Mouse (Mus musculus) embryonic fibroblast, embryonic 13.5 days (primary cell): ENCODE data around the gene Ube4a. TPM values are rescaled to one million over a fixed set of nuclear protein-coding genes. Genes with fewer than 3 reads are reported as not detected.
A peak's percentile ranks its signal among the peaks of the same experiment; 100 is the strongest.

Source experiments
- H3K27ac ChIP-seq: 2 replicates; pipeline ENCODE4 v1.5.1; 2012; ENCODE audit warnings: low read length, control low read depth, inconsistent platforms; ENCODE audit not compliant: insufficient read depth
- H3K4me1 ChIP-seq: 2 replicates; pipeline ENCODE4 v1.6.1; 2011; ENCODE audit warnings: low read length; ENCODE audit not compliant: control insufficient read depth, insufficient read depth
- H3K4me3 ChIP-seq: 2 replicates; pipeline ENCODE4 v1.5.1; 2011; ENCODE audit warnings: mild to moderate bottlenecking, control low read depth, low read length; ENCODE audit not compliant: insufficient read depth
- CTCF ChIP-seq: IDR thresholded peaks from 2 replicates; pipeline ENCODE4 v1.5.1; 2011; ENCODE audit warnings: mild to moderate bottlenecking, control low read depth, low read length, moderate library complexity, borderline replicate concordance; ENCODE audit not compliant: insufficient read depth
- POLR2A ChIP-seq: IDR thresholded peaks from 2 replicates; pipeline ENCODE4 v1.6.1; 2011; ENCODE audit warnings: low read depth, mild to moderate bottlenecking, control low read depth, low read length, moderate library complexity
- polyA plus RNA-seq: library from polyadenylated mRNA; stranded (reverse); fragments of >200 nt; gene quantifications from 2 replicates; pipeline ENCODE4 v1.2.4, GENCODE M21; 2011; ENCODE audit warnings: low read depth; ENCODE audit not compliant: missing spikeins, insufficient read length

The Ube4a gene
- polyA plus RNA-seq, 1 experiment = 56.9 TPM

DNA sequence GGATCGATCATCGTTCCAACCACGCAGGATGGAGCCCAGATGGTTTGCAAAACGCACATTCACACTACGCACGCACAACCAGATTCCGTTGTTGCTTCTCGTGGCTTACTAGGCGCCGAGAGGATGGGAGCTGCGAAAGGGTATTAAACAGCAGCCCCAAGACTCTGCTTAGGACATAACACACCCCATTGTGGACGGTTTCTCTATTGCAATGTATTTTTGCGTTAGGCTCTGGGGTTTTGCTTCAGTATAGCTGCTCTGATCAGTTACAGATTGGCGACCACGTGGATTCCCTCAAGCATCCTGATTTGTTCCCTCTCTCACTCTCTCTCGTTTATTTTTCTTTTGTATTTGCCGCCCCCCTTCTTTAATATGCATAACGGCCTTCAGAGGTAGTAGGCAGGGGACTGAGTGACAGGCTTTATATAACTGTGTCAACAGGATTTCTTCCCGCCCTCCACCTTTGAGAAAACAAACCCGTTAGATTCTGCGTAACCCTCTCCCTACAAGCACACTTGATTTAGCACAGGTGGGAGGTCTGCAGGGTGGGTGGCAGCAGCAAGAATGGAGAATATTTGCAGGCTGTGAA, 82.3 kb downstream of the Ube4a start:
- H3K27ac ChIP-seq = no peak overlapping the region
- no peak for TF ChIP-seq CTCF
- TF ChIP-seq POLR2A = no peak
- peak overlapping the region; percentile 96 for H3K4me3 ChIP-seq
- H3K4me1 ChIP-seq = peaks cover 2% of the 10 kb centered on the region; the same call in 1 of the 2 replicates

GRCm38 (mm10) chr9:44882436-44882980, 82.9 kb downstream of the Ube4a start:
- H3K4me1 ChIP-seq = peaks cover 4% of the 10 kb centered on the region; the same call in 1 of the 2 replicates
- H3K4me3 ChIP-seq = peak overlapping the region; percentile 96
- no peak overlapping the region for H3K27ac ChIP-seq
- 0 out of 2 replicates have a peak, but pooled peaks have one; percentile 6 for TF ChIP-seq CTCF
- no peak for TF ChIP-seq POLR2A

DNA sequence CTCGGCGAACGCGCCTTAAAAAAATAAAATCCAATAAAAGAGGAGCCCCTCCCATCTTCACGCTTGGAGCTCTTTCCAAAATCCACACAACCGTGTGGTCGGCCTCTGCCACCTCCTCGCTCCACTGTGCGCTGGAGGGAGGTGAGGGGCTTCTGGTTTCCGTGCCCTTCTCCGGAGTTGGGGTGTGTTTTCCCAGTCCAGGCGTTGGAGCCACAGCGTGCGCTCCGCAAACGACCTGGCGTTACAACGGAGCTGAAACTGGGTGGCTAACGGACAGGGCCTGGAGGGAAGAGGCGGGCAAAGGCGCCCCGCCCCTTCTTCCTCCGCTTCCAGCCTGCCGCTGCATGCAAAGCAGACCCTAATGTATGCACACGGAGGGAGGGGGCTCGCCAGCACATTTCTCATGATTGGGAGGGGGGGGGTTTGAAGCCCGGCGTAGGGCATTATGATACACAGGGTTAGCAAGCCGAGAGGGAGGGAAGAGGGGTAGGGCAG, 83.4 kb downstream of the Ube4a start:
- H3K4me1 ChIP-seq = peaks cover 8% of the 10 kb centered on the region
- H3K27ac ChIP-seq = peak overlapping the region; percentile 94
- TF ChIP-seq POLR2A = peak; percentile 96
- no peak for TF ChIP-seq CTCF
- peak overlapping the region; percentile 96 for H3K4me3 ChIP-seq

DNA sequence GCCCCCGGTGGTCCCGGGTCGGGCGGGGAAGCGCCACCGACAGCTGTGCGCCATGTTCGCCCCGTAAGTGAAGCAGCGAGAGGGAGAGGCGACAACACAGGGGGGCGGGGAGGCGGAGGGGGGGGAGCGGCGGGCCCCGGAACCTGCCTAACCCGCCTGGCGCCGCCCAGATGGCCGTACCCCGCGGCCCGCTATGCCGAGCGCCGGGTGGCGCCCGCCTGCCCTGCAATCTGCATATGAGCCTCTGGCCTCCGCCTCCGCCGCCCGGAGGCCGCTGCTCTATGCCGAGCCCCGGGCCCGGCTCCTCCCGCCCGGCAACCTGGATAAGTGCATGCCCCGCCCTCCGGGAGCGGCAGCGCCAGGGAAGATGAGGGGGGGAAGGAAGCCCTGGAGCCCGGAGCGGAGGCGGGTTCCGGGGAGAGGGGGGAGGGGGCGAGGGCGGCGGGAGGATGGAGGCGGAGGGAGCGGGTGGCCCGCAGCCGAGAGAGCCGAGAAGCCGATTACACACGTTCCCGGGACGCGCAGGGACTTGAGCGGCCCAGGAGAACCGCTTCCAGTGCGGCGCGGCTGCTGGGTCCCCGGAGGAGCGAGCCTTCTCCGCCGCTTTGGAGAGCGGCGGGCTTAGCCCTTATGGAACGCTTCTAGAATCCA, 84.1 kb downstream of the Ube4a start, which contains the start of gene Kmt2a:
TSS of gene Kmt2a (minus strand) at position 76 of the 651 bp plus-strand sequence.
- Histone ChIP-seq H3K27ac (peak within 1 kb of the TSS; percentile 94), H3K4me1 (peaks cover 8% of the 10 kb centered on the region), H3K4me3 (peak within 1 kb of the TSS; percentile 96)
- TF ChIP-seq CTCF = no peak
- peak; percentile 72 for TF ChIP-seq POLR2A

DNA sequence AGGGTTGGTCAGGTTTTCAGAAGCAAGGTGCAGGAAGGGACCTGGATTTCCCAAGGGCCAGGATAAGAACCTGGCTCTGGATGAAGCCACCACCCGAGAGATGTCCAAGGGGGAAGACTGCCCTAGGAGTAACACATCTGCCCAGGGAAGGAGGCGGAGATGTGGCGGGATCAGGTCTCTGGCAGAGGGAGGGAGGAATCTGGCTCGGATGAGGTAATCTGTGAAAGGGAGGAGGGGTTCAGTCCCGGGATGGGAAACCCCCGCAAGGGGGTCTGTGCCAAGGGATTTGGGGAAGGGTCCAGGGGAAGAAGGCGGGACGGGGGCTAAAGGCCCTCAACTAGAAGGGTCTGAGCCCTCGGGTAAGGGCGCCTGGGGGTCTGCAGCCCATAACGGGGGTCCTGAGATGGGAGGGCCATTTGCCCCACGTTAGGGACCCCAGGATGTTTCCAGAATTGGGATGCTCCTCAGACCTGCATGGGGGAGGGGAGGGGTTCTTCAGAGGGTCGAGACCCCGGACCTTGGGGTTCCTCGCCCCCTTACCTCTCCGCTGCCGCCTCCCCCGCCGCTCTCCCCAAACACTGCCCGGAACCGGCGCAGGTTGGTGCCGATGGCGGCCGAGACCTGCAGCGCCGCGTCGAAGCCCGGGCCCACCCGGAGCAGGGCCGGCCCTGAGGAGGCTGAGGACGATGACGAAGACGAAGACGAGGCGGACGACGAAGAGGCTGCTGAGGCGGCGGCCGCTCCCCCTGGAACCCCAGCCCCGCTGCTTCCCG, 84.9 kb downstream of the Ube4a start:
- H3K4me1 ChIP-seq = peaks cover 8% of the 10 kb centered on the region
- H3K4me3 ChIP-seq = peak overlapping the region; percentile 85
- H3K27ac ChIP-seq = no peak overlapping the region
- TF ChIP-seq CTCF (no peak), POLR2A (no peak)

DNA sequence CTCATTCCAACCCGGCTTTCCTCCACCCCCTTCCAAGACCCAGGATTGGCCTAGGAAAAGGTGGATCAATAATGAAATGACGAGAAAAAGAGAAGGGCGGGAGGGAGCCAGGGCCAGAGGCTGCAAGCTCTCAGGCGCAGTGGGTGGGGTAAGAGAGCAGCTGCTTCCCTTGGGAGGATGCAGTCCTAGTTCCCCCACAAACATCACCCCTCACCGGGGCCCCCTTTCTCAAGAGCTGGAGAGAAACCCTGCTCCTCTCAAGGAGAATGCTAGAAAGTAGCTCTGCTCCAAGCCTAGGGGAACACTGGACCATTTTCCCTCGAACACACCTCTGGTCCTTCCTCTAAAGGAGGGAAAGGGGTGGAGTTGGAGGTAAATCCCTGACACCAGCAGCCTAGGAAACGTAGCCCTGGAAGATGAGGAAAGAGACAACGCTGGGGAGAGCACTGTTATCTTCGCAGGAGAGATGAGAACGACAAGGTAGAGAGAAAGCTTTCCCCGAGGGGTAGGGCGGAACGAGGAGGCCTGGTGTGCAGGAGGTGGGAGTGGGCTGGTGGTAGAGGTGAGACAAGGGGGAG, 85.6 kb downstream of the Ube4a start:
- H3K4me1 ChIP-seq = peaks cover 8% of the 10 kb centered on the region
- TF ChIP-seq POLR2A = no peak
- TF ChIP-seq CTCF = no peak
- peak overlapping the region; percentile 85 for H3K4me3 ChIP-seq
- no peak overlapping the region for H3K27ac ChIP-seq

DNA sequence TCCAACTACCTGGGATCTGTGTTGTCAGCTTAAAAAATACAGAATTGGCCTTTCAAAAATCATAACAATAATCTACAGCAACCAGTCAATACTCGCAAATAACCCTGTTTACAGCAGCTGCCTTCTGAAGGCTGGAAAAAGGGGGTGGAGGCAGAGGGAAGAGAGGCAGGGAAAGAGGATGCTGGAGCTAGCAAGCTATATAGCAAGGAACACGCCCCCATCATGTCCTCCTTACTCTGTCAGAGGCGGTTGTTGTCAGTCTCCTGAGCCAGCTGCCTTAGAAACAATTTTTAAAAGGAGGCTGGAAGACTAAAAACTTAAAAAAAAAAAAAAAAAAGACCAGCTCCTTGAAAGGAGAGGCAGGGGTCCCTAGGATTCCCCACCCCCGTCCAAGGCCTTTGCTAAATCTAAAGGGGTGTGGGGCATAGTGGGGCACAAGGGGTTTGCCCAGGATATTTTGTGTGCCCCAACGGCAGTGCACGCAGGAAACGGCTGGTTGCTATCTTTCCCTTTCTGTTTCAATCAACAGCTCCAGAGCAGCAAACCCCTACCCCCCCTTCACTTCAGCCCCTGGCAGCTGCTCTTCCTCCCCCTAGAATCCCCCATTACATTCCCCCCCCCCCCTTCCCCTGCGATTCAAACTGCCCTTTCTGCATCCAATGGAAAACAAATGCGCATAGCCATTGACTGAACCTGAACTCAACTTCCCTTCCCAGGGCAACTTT, 86.5 kb downstream of the Ube4a start:
- peak overlapping the region; percentile 85 for H3K4me3 ChIP-seq
- TF ChIP-seq CTCF (no peak), POLR2A (no peak)
- peaks cover 8% of the 10 kb centered on the region for H3K4me1 ChIP-seq
- no peak overlapping the region for H3K27ac ChIP-seq

DNA sequence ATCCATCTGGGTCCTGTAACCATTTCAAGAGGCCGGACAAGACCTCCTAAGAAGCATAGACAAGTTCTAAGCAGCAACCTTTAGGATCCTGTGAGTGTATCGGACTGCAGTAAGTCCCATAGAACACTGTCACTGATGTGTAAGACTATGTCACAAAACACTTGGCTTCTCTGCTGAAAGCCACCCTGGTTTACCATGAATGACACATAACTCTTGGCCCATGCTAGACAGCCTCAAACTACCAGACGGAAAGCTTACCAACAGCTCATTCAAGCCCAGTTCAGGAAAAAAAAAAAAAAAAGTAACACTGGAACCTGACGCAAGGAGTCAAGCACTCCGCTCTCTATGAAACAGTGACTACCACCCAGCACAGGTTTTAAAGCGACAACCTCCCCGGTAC, 87.7 kb downstream of the Ube4a start:
- H3K4me1 ChIP-seq = peaks cover 10% of the 10 kb centered on the region
- H3K4me3 ChIP-seq = no peak overlapping the region
- TF ChIP-seq POLR2A (no peak), CTCF (no peak)

DNA sequence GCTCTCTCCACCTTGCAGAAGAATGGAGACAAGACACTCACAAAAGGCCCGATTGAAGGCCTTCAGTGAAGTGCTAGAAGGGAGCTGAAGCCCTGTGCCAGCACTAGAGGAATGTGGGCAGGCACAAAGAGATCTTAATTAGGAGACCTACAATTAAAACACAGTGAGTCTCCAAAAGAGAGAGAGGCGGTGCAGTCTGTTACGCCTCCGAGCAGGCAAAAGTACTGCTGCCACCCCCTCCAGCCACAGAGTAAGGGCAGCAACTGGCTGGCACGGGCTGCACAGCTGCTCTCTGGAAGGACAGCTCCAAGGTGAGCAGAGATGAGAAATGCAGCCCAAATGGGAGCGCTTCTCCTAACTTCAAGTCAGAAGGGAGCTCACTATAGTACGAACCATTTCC, 89.9 kb downstream of the Ube4a start:
- TF ChIP-seq CTCF = no peak
- TF ChIP-seq POLR2A = no peak
- no peak overlapping the region for H3K4me3 ChIP-seq
- peaks cover 10% of the 10 kb centered on the region for H3K4me1 ChIP-seq
- H3K27ac ChIP-seq = no peak overlapping the region

More for the DNA sequence above, 87.7 kb downstream of the Ube4a start:
- no peak overlapping the region for H3K27ac ChIP-seq
